Mouse (Mus musculus) kidney, postnatal 4 days (tissue): Measurements from ENCODE around the gene Gpalpp1.

Source experiments
- DNase-seq, 2 experiments: peaks; one replicate each; pipeline ENCODE4 v3.0.0; 2021; ENCODE audit warnings: mixed read lengths in 2 of 2

Gpalpp1 gene

DNA sequence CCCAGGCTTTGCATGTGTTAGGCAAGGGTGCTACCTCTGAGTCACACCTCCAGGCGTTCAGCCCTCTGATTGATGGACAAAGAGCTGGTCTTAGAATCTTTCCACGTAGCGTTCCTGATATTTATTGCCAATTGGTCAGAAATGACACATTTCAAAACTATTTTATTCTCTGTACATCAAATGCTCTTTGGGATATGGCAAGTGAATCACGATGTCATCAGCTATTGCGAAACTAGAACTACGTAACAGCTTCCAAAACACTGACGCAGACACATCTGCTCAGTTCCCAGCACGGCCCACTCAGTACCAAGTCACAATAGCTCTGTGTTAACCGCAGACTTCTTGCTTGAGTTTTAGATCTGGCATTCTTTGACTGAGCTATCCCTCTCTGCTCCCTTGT lies 11.0 kb downstream of the Gpalpp1 start:
- no peak for DNase-seq

DNA sequence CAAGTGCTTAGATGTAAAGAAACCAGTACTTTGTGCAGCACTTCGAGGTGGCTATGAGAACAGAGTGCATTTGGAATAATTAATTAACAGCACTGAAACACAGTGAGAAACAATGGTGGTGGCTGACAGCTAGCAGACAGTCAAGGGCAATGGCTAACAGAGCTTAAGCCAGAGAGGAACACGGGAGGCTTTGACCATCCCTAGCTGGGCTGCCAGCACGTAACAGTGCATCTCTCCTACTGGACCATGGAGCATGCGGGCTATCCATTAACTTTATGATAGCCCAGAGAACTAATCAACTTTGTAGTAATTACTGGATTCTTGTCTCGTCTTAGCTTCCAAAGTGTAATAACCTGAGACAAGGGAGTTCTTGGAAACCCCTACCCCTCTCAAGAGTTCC lies 12.7 kb downstream of the Gpalpp1 start:
- peak in 1 of 2 experiments; percentile 41 for DNase-seq

DNA sequence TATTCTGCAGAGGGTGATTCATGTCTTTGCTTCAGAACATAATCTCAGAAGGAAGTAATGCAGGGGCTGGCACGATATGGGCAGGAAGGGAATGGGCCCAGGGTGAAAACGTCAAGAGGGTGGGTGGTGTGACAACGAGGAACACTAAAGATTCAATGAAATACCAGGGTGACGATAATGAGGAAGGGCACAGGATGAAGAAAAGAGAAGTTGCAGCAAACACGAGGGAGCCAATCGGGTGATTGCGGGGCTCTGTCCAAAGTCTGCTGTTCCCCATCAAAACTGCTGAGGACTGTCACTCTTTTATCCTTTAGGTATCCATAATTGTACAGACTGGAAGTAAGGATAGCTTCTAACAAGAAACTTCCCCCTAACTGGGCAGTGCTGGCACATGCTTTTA lies 13.3 kb downstream of the Gpalpp1 start:
- no peak for DNase-seq

DNA sequence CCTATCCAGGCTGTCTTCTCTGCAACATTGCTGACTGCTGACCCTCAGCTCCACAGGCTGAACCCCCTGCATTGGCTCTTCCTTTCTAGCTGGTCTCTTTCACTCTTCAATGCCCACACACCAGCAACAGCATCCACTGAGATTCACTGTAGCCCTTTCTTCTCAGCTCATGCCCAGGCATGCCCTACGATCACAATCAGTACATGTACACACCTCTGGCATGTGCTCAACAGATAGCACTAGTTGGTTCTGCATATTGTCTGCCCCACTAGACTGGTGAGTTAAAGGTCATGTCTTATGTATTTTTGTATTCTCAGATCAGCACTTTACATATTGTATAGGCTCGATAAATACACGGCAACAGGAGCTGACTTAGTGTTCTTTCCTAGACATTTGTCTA lies 26.4 kb downstream of the Gpalpp1 start:
- DNase-seq, result no peak

DNA sequence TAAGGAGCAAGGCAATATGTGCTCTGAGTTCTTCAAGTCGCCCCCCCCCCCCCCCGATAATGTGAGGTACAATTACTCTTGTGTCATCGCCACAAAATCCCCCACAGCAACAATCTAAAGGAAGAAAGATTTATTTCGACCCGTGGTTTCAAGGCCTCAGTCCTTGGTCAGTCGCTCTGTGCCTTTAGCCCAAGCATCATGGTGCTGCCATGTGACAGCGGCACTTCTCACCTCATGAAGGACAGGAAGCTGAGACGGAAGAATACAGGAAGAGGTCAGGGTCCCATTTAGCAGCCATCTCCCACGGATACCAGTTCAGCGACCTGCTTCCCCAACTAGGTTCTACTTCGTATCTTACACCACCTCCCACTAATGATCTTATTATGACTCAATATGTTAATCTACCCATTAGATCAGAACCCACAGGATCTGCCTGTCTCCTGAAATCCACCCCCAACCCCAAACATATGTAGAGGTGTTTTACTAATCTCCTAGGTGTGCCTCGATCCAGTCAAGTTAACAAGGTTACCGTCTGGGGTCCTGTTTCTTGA lies 28.4 kb downstream of the Gpalpp1 start:
- no peak for DNase-seq

DNA sequence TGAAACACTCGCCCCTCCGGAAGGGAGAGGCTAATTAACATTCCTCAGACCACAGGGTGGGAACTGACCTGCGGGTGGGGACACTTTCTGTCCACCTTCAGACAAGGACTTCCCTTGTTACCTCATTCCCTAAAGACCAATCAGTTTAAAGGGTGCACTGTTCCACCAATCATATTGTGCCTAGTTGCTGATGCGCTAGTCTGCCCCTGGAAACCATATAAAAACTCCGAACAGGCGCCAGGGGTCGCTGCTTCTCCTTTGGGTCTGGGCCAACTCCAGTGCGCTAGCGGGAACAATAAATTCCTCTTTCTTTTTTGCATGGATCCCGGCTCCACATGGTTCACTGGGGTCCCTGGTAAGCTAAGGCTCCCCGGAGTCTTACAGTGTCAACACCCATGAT lies 29.1 kb downstream of the Gpalpp1 start:
- peak; percentile 42 to 46 for DNase-seq

DNA sequence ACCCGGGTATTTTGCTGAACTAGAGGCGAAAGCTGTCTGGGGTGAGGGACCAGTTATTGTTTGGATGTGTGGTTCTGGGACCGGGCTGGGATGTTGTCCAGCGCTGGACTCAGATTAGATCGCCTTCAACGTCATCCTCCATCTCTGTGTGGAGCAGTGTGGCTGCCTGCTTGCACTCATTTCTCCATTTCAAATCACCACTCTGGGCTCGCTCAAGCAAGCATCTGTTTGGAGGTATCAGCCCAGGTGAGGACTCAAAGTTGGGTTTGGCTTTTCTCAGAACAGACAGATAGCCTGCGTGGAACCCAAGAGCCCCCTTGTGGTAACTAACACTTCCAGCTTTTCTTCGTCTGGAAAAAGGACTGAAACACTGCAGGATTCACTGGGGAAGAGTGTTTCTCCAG lies 33.5 kb downstream of the Gpalpp1 start:
- peak; percentile 59 to 72 for DNase-seq

DNA sequence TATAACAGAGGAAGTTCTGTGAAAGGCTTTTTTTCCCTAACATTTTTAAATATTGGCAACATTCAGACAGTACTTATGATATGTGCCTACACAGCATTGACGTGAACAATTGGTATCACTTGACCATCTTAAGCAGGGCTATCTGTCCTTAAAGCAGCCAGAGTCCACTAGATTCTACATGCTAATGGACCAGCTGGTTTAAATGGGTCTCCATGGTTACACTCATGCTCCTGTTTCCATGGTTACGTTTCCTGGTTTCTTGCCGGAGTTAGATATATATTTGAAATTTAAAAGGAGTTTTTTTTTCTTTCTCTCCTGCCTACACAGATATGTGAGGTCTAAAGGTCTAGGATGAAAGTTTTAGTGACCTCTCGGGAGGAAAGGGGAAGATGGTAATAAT lies 34.0 kb downstream of the Gpalpp1 start:
- no peak for DNase-seq

DNA sequence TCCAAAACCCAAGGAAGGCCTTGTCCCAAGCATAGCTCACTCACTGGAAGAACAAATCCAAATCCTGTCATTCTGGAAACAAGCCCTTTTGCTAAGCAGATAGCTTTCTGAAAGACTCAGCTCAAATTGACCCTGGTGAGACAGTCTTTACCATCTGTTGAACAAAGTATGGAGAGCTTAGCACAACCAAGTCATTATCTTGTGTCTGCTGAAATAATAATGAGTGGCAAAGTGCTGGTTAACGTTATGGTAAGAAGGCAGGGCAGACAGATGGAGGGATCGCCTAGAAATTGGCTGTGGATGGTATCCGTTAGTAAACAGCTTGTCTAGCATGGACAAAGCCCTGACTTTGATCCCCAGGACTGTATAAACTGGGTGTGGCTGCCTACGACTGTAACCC lies 34.8 kb downstream of the Gpalpp1 start:
- no peak for DNase-seq

DNA sequence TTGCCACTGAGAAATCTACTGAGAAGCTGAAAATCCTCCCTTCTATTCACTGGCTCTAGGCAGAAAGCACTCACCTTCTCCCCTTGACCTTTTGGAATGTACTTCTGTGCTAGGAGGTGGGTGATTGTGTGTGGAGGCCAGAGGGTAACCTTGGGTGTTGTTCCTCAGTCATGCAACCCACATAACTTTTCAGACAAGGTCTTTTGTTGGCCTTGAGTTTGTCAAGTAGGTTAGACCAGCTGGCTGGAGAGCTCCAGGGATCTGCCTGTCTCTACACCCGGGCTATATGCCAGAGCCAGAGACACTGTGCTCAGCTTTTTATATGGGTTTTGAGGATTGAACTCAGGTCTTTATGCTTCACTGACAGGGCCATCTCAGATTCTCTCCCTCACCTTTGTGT lies 36.4 kb downstream of the Gpalpp1 start:
- no peak for DNase-seq

DNA sequence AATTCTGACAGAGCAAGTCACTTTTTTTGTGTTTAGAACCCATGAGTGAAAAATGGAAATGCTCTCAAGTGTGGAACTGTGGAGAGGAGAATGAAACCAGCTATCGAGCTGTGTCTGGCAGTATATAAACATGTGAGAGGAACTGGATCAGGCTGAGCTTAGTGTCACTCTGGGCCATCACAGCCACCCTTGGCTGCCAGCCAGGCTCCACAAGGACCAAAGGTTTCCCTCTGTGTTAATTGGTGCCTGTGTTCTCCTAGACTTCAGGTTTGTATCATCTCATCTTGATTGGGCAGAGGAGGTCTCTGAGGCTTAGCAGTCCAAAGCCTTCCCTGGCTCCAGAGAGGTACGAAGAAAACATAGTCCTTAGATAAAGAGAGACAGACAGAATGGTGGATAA lies 37.9 kb downstream of the Gpalpp1 start:
- DNase-seq, result peak; percentile 22 to 40

DNA sequence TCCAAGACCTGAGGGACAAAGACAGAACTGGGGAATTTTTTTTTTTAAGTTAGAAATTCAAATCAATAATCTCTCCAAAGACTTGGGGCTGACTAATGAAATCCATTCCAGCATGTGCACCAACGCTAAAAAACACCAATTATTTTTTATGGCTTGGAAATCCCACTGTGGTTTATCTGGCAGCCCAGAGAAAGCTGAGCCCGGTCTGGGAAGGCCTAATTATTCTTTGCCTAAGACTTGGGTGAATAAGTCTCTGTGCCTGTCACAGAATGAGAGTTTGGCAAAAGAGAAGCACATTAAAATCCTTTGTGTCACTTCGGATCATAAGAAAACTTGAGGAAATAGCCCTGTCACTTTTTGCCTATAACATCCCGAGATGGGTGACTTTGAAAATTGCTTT lies 41.3 kb downstream of the Gpalpp1 start:
- DNase-seq, result no peak

DNA sequence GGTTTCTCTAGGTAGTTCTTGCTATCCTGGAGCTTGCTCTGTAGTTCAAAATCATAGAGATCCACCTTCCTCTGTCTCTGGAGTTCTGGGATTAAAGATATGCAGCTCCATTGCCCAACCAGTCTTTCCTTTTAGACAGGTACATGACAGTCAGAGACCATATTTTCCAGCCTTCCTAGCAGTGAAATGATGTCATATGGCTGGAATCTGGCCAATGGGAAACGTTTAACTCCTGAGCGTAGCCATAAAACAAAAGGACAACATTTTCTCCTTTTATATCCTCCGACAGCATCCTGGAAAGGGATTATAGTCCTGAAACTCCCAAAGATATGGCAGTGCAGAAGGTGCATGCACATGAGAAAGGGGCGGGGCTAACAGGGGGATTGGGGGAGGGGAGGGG lies 42.3 kb downstream of the Gpalpp1 start:
- no peak for DNase-seq

DNA sequence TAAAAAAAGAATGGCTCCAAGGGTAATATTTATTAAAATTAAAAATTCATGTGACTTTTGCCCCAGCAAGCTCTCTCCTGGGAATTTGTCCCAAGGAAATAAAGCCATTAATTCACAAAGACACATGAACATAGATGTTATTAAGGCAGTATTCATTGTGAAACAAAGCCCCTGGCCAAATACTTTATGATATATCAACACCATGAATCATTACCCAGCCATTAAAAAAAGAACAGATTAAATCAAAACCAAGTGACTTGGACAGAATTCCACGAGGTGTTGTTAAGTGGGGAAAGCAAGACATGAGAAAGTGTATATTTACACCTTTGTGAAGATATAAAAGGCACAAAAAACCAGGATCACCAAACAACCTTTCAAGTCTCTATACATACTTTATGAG lies 43.3 kb downstream of the Gpalpp1 start:
- peak in 1 of 2 experiments; percentile 21 for DNase-seq

DNA sequence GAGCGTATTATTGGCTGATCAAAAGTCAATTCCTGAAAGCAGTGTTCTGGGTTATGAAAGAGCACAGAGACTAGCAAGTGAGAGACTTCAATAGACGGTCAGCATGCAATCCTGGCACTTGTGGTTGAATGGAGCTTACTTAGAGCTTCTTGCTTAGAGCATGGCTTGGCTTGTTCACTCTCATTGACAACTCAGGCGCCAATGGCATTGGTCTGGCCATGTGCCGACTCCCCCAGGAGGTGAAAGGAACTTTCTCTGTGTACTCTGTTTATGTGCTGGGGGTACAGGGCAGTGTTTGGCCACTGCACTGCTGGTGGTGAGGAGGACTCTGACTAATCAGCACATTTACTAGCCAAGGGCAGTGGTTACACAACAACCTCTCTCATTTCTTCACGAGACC lies 51.1 kb downstream of the Gpalpp1 start:
- DNase-seq, result no peak

DNA sequence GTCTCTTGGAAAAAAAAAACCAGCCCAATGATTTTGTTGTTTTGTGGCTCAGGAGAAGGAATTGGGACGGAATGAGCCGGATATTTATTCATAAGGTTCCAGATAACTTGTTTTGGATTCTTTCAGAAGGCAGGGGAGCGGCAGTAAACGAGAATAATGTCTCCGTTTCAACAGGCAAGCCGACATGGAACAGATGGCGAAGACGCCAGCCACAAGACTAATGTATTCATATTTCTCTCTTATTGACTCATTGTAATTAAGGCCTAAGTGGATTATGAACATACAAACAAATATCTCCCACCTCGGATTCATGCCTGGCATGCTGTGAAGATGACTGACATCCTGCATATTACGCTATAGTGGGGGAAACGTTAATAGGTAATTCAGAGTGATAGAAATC lies 56.8 kb downstream of the Gpalpp1 start:
- peak; percentile 54 to 57 for DNase-seq

DNA sequence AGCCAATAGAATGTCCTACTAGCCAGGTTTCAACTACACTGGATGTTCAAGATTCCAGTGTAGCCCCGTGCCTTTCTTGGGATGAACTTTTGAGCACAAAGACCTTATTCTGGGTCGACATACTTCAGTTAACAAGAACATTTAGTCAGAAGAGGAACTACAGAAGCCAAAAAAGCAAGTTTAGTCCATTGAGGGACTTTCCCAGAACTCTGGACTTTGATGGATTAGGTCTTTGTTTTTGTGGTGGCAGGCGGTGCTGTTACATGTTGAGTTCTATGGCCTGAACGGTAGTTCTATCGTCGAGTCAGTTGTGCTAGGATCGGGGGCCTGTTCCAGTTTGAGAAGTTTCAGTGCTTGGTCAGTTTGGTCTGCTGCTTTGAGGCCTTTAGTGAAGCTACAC lies 58.6 kb downstream of the Gpalpp1 start:
- DNase-seq, result no peak

DNA sequence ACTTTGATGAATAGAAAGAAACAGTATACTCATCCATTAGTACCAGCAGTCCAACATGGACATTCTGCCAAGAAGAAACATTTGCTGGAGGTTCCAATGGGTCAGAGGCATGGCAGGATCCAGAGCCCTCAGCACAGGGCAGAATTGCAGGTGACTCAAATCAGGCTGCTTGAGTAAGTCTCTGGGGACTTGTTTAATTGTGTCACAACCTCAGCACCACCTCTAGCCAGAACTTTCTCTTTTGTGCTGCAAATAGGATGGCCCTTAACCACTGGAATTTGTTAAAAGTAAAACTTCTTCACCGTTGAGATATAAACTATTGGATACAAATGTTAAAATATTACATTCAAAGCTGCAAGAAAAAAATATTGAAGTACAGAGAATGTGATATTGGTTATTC lies 64.8 kb downstream of the Gpalpp1 start:
- no peak for DNase-seq

DNA sequence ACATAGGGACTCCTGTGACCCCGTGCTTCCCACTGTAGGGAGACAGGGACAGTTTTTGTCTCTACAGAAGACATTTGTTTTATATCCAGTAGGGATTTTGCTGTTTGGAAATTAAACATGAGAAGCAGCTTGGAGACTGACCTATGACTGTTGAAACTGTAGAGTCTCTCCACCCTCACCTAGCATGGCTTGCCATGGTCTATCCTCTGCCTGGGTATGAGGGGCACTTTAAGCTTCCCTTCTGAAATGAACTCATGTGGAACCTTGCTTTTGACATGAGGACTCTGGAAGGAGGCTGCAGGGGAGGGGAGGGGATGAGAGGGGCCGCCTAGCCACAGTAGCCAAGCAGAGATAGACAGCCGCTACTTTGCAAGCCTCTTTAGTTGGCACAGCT lies 66.4 kb downstream of the Gpalpp1 start:
- no peak for DNase-seq

DNA sequence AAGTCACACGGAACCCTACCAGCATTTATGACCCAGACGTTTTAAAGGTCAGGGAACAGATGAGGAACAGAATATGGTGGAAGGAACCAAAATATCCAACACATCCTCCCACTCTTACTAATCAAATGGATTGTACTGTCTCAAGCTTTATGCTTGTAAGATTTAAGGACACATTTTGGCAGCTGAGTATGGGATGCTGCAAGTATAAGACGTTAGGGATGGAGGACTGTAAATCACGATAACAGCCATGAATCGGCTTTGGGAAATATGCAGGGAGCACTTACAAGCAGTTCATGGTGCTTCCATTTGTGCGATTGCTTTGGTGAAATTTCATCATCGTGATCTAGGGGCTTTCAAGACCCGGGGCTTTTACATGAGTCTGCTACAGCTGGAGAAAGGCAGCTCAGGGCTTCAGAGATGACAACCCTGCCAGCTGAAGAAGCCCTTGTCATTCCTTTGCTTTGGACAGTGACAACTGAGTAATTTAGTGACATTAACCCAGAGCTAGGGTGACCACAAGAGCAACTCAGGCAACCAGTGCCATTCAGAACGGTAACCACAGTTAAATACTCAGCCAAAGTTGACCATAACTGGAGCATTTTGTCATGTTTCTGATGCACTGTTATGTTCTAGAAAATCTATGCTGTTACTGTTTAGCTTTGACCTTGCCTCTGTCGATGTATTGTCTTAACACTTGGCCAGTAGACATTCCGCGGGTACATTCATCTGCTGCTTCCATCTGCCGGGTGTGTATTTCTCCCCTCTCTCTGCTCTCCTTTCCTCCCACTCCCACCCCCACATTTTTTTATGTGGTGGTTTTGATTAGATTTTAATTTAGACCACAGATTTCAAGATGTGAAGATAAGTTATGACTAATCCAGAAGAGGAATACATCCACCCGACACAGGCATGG lies 67.1 kb downstream of the Gpalpp1 start:
- DNase-seq, result no peak
